Mouse (Mus musculus) heart, embryonic 11.5 days (tissue): ENCODE measurements around the gene Gm21915. TPM values are rescaled to one million over a fixed set of nuclear protein-coding genes. Genes with fewer than 3 reads are reported as not detected.

ENCODE experiments used
- ATAC-seq: fragments of 200-750 bp; cut with Nextera tagmentation; replicated peaks from 2 replicates; pipeline ENCODE4 v1.8.0; 2017; ENCODE audit warnings: moderate library complexity; ENCODE audit not compliant: insufficient number of reproducible peaks, low FRiP score, low TSS enrichment
- H3K27ac ChIP-seq: fragments of 300-500 bp; sonication (generic); 2 replicates; pipeline ENCODE4 v1.5.1; 2014; ENCODE audit warnings: mild to moderate bottlenecking, low read depth, low read length
- H3K27me3 ChIP-seq: fragments of 300-500 bp; sonication (generic); 2 replicates; pipeline ENCODE4 v1.6.1; 2014; ENCODE audit warnings: mild to moderate bottlenecking, low read length, mixed read lengths; ENCODE audit not compliant: control insufficient read depth, insufficient read depth
- H3K36me3 ChIP-seq: fragments of 300-500 bp; sonication (generic); 2 replicates; pipeline ENCODE4 v1.6.1; 2014; ENCODE audit warnings: mild to moderate bottlenecking, low read length, moderate library complexity, mixed read lengths; ENCODE audit not compliant: control insufficient read depth, insufficient read depth
- H3K4me1 ChIP-seq: fragments of 300-500 bp; sonication (generic); 2 replicates; pipeline ENCODE4 v1.6.1; 2014; ENCODE audit warnings: low read length; ENCODE audit not compliant: control insufficient read depth, insufficient read depth
- H3K4me2 ChIP-seq: fragments of 300-500 bp; sonication (generic); 2 replicates; pipeline ENCODE4 v1.6.1; 2014; ENCODE audit warnings: mild to moderate bottlenecking, moderate library complexity
- H3K4me3 ChIP-seq: fragments of 300-500 bp; sonication (generic); 2 replicates; pipeline ENCODE4 v1.5.1; 2014; ENCODE audit warnings: low read depth, low read length
- H3K9ac ChIP-seq: fragments of 300-500 bp; sonication (generic); 2 replicates; pipeline ENCODE4 v1.6.1; 2014; ENCODE audit warnings: mild to moderate bottlenecking, low read depth, low read length, moderate library complexity
- H3K9me3 ChIP-seq: fragments of 300-500 bp; sonication (generic); replicated peaks from 2 replicates; pipeline ENCODE4 v1.6.1; 2016; ENCODE audit warnings: low read length; ENCODE audit not compliant: control insufficient read depth
- WGBS: fragments of 180-500 bp; shearing (Covaris S2); extraction: QIAGEN DNeasy Blood & Tissue Kit; methylation state at CpG from one replicate; pipeline ENCODE4 v1.1.7; 2014; ENCODE audit not compliant: insufficient replicate concordance; 5-methylcytosine and 5-hydroxymethylcytosine counted together
- polyA plus RNA-seq: library from polyadenylated mRNA; unstranded; fragments of >200 nt; fragmentation: Nextera tagmentation; extraction: Ambion mirVana; gene quantifications from 2 replicates; pipeline ENCODE4 v1.2.1, GENCODE M21; 2014

The Gm21915 gene
- polyA plus RNA-seq, 1 experiment from 2014 or later: not detected

DNA sequence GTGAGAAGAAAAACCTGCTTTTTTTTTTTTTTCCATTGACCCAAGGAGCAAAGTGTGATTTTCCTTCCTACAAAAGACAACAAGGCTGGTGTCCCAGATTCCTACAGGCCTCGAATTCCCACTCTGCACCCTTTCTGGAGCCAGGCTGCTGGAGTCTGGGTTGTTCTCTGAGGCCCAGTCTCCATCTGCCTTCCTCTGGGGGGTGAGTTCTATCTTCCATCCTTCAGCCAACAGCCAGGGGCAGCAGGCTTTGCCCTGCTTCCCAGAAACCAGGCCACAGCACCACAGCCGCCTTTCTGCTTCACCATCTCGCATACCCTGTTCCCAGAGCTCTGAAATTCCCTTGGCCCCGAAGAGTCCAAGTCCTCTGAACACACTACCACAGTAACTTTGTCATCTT, 25.7 kb downstream of the Gm21915 start:
- no peaks in the 10 kb centered on the region; the same call in 1 of the 2 replicates for H3K36me3 ChIP-seq
- no peak for ATAC-seq
- no peak overlapping the region for H3K27ac ChIP-seq

DNA sequence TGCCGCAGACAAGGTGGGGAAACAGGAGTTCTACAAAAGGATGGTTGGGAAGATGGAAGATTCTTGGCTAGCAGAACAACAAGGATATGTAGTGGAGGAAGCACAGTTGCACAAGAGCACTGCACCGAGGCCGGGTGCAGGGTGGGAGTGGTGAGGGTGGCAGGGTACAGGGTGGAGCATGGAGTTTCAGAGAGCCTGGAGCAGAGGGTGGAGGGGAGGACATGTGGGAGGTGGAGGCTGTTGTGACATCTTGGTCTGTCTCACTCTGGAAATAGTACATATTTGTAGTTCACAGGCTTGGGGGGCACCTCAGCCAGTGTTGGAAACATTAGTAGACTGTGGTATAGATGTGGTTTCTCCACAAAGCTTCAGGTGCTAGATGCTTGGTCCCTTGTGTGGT, 28.8 kb downstream of the Gm21915 start:
- H3K27ac ChIP-seq: no peak overlapping the region
- 84% methylated on average over 3 of the region's 3 CpGs for WGBS
- H3K36me3 ChIP-seq: no peaks in the 10 kb centered on the region; the same call in 1 of the 2 replicates

More for the DNA sequence above, 25.7 kb downstream of the Gm21915 start:
- Histone ChIP-seq H3K9ac (no peak overlapping the region), H3K4me3 (no peak overlapping the region), H3K9me3 (no peaks in the 10 kb centered on the region), H3K27me3 (no peaks in the 10 kb centered on the region), H3K4me2 (no peak overlapping the region), H3K4me1 (peaks cover 6% of the 10 kb centered on the region; the same call in 1 of the 2 replicates)
- WGBS: 82% methylated on average over 4 of the region's 4 CpGs

DNA sequence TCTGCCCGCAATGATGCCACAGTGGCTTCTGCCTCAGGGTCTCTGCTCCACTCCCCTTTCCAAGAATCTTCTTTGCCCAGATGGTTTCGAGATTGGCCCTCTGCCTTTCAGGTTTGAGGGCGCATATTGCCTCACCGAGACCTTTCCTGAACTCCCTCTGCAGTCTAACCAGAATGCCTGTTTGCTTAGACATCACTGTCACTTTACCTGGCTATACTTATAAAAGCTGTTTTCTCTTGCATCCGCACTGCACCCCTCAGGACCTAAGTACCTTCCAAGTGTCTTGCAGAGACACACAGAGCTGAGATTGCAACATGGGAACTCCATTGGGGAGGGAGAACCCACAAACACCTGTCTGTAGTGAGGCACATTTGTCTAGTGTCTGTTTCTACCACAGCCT, 29.8 kb downstream of the Gm21915 start:
- Histone ChIP-seq H3K36me3 (no peaks in the 10 kb centered on the region; the same call in 1 of the 2 replicates), H3K4me2 (no peak overlapping the region), H3K27me3 (no peaks in the 10 kb centered on the region), H3K4me1 (no peaks in the 10 kb centered on the region; the same call in 1 of the 2 replicates), H3K9me3 (no peaks in the 10 kb centered on the region), H3K4me3 (no peak overlapping the region), H3K9ac (no peak overlapping the region), H3K27ac (no peak overlapping the region)
- no peak for ATAC-seq
- WGBS: 86% methylated on average over 5 of the region's 5 CpGs

More for the DNA sequence above, 28.8 kb downstream of the Gm21915 start:
- Histone ChIP-seq H3K9me3 (no peaks in the 10 kb centered on the region), H3K27me3 (no peaks in the 10 kb centered on the region), H3K4me3 (no peak overlapping the region), H3K9ac (no peak overlapping the region), H3K4me2 (no peak overlapping the region), H3K4me1 (no peaks in the 10 kb centered on the region)
- no peak for ATAC-seq

DNA sequence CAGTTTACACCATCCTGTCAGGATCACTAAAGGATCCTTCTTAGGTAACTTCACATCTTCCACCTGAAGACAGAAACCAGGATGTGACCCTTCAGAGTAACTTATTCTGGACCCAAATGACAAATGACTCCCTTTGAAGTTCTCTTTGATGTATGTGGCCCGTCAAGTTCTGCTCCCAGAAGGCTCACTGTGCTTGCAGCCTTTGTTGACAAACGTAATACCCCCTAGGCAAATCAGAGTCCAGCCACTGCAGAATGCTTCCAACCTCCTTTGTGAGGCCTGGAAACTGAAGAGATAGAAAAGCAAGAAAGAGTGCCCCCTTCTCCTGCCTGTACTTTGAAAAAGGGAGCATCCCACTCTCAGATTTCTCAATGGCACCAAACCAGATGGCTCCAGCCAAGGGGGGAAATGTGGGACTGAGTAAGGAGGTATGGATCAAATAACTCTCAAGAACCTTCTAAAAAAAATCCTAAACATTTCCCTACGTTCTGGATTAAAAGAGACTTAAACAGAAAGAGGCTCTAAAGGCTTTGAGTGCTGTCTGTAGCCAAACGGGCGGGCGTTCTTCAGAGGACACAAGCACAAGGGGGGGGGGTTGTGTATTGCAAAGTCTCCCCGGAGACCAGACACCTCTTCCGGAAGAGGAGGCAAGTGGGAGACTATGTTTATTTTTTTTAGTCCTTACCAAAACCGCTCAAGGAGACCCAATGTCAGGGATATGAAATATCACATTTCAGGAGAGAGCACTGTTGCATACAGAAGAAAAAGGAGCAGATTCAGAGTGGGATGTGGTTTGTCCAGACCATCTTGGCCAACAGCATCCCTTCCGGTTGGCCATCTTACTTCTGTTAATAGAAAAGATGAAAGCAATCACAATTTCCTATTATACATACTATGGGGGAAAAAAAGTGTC, 34.2 kb downstream of the Gm21915 start:
- Histone ChIP-seq H3K27me3 (no peaks in the 10 kb centered on the region), H3K36me3 (no peaks in the 10 kb centered on the region), H3K9me3 (no peaks in the 10 kb centered on the region), H3K4me2 (no peak overlapping the region), H3K4me3 (no peak overlapping the region), H3K4me1 (no peaks in the 10 kb centered on the region; the same call in 1 of the 2 replicates), H3K27ac (no peak overlapping the region), H3K9ac (no peak overlapping the region)
- no peak for ATAC-seq
- 49% methylated on average over 10 of the region's 10 CpGs for WGBS

DNA sequence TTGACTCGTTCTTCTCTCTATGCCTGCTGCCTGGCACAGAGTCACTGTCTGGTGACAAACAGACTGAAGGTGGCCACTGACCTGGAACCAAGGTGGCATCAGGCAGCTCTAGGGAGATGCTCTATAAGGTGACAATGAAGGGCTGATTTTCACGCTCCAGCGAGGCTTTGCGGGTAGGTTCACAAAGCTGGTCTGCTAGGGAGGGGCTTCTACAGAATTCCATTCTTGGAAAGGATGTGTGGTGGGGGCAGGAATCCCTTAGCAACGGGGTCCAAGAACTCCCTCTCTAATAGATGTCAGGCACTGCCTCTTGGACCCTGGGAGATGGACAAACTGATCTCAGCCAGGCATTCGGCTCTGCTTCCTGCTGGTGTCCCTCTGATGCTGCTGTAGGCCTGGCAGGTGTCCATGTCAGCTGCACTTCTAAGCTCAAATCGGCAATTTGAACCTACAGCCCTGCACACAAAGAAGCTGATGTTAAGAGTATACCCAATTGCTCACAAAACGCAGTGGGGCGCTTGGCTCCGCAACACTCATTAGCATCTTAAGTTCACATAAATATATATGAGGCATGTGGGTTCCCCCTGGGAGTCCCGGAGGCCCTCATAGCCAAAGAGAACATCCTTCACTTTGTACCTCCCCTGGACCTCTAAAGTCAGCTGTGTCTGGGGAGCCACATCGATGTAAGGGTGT, 38.2 kb downstream of the Gm21915 start:
- no peaks in the 10 kb centered on the region for H3K9me3 ChIP-seq
- ATAC-seq: no peak
- no peak overlapping the region for H3K9ac ChIP-seq
- no peak overlapping the region for H3K4me3 ChIP-seq
- no peaks in the 10 kb centered on the region for H3K27me3 ChIP-seq
- no peaks in the 10 kb centered on the region; the same call in 1 of the 2 replicates for H3K4me1 ChIP-seq
- no peak overlapping the region for H3K27ac ChIP-seq
- H3K4me2 ChIP-seq: no peak overlapping the region
- H3K36me3 ChIP-seq: no peaks in the 10 kb centered on the region
- 76% methylated on average over 12 of the region's 12 CpGs for WGBS

DNA sequence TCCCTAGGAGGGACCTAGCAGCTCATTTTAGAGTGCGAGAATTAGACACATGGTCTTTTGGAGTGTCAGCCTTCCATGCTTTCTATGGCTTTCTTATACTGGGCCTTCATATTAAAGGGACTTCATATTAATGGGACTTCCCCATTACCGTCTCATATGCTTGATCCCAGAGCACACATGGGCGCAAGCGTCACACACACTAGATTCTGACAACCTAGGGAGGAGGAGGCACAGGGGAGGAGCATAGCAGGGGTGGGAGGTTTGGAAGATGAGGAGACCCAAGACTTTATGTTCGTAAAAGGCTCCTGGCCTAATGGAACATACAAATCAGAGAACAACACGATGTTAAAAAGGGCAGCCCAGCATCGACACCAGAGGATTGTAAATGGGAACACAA, 38.7 kb downstream of the Gm21915 start:
- WGBS: 67% methylated on average over 7 of the region's 7 CpGs
- no peaks in the 10 kb centered on the region for H3K36me3 ChIP-seq
- no peak for ATAC-seq
- no peaks in the 10 kb centered on the region for H3K27me3 ChIP-seq
- H3K9me3 ChIP-seq: no peaks in the 10 kb centered on the region
- no peak overlapping the region for H3K4me3 ChIP-seq
- H3K4me2 ChIP-seq: no peak overlapping the region
- no peak overlapping the region for H3K27ac ChIP-seq
- no peak overlapping the region for H3K9ac ChIP-seq
- no peaks in the 10 kb centered on the region; the same call in 1 of the 2 replicates for H3K4me1 ChIP-seq

DNA sequence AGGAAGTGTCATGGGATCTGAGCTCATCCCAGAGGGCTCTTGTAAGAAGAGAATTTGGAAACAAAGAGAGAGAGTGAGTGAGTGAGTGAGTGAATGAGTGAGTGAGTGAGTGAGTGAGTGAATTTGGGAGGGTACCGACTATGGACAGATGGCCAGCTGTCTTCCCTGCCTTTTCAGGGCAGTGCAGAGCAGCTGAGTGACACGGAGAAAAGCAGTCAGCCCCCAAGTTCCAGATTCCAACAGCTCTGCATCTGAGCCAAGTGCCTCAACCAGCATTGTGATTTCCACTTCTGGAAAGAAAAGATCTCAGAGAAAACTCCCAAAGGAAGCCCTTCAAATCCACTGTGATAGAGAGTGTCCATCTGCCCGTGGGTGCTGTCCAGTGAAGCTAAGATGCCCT, 39.2 kb downstream of the Gm21915 start:
- WGBS: 66% methylated on average over 3 of the region's 3 CpGs
- H3K27ac ChIP-seq: no peak overlapping the region
- no peak overlapping the region for H3K4me3 ChIP-seq
- no peaks in the 10 kb centered on the region; the same call in 1 of the 2 replicates for H3K4me1 ChIP-seq
- no peaks in the 10 kb centered on the region for H3K36me3 ChIP-seq
- no peak overlapping the region for H3K4me2 ChIP-seq
- no peaks in the 10 kb centered on the region for H3K27me3 ChIP-seq
- ATAC-seq: no peak
- H3K9me3 ChIP-seq: no peaks in the 10 kb centered on the region
- H3K9ac ChIP-seq: no peak overlapping the region

DNA sequence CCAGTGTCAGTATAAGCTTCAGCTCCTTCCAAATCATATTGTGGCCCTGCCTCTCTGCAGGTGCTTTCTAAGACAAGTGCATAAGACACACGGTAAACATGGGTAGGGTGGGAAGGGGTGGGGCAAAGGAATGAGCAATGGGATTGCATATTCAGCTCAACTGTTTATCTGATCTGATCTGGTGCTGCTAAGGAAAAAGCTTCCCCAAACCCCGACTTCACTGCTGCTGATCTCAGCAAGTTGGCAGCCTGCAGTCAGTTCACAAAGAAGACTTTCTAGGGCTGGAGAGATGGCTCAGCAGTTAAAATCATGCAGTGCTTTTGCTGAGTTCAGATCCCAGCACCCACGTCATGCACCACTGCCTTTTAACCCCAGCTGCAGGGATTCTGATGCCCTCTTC, 39.6 kb downstream of the Gm21915 start:
- Histone ChIP-seq H3K27ac (no peak overlapping the region), H3K27me3 (no peaks in the 10 kb centered on the region), H3K9ac (no peak overlapping the region), H3K4me1 (no peaks in the 10 kb centered on the region), H3K36me3 (no peaks in the 10 kb centered on the region), H3K4me3 (no peak overlapping the region), H3K9me3 (no peaks in the 10 kb centered on the region), H3K4me2 (no peak overlapping the region)
- 53% methylated on average over 3 of the region's 3 CpGs for WGBS
- no peak for ATAC-seq
